Mouse (Mus musculus): ENCODE measurements around the gene Traip. TPM values are rescaled to one million over a fixed set of nuclear protein-coding genes. Genes with fewer than 3 reads are reported as not detected.

Traip gene
- polyA plus RNA-seq, 1 experiment from 2014 or later: 15.0 TPM

DNA sequence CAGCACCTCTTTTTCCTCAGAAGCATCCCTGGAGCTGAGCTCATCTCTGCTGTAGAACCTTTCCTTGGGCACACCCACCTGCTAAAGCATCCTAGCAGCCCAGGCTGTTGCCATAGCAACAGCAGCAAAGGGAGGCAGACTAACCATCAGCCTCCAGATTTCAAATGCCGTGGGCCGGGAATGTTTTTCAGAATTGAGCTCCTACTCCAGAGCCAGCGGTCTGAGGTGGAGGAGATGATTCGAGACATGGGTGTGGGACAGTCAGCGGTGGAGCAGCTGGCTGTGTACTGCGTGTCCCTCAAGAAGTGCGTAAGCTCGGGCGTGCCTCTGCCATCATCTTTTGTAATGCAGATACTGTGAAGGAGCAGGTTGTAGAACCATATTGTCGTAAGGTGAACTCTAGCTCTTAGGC lies 11.4 kb downstream of the Traip start:
- ATAC-seq: peak; percentile 59
- 65% methylated on average over 10 of the region's 10 CpGs for WGBS
- Histone ChIP-seq H3K4me2 (replicated peaks) (peak overlapping the region; percentile 36), H3K36me3 (peaks cover 11% of the 10 kb centered on the region; the same call in 1 of the 2 replicates), H3K9me3 (no peaks in the 10 kb centered on the region), H3K27me3 (no peaks in the 10 kb centered on the region), H3K4me1 (replicated peaks) (peaks cover 26% of the 10 kb centered on the region), H3K4me3 (replicated peaks) (no peak overlapping the region), H3K9ac (replicated peaks) (peak overlapping the region; percentile 24; the same call in 1 of the 2 replicates), H3K27ac (peak overlapping the region; percentile 83)

DNA sequence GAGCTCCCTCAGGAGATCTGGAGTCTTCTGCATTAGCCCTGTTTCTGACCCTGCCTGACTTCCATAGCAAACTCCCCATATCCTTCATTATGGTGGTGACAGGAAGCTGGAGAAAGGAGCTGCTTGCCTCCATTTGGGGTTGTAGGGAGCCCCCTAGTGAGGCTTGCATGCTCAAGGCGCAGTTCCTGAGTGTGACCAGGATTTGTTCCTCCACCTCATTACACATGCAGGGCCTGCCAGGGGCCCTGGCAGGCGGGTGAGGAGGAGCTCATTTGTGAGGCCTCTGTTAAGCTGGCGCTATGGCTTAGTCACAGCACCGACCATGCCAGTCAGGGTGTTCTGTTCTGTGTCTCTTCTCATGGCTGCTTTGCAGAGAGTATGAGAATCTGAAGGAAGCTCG lies 11.9 kb downstream of the Traip start:
- H3K4me3 ChIP-seq (replicated peaks): no peak overlapping the region
- peak overlapping the region; percentile 24; the same call in 1 of the 2 replicates for H3K9ac ChIP-seq (replicated peaks)
- H3K27ac ChIP-seq: peak overlapping the region; percentile 83
- H3K4me2 ChIP-seq (replicated peaks): peak overlapping the region; percentile 36
- 0 out of 2 replicates have a peak, but pooled peaks have one; percentile 21 for ATAC-seq
- H3K36me3 ChIP-seq: peaks cover 11% of the 10 kb centered on the region; the same call in 1 of the 2 replicates
- no peaks in the 10 kb centered on the region for H3K9me3 ChIP-seq
- peaks cover 26% of the 10 kb centered on the region for H3K4me1 ChIP-seq (replicated peaks)
- WGBS: 40% methylated on average over 5 of the region's 5 CpGs
- no peaks in the 10 kb centered on the region for H3K27me3 ChIP-seq

DNA sequence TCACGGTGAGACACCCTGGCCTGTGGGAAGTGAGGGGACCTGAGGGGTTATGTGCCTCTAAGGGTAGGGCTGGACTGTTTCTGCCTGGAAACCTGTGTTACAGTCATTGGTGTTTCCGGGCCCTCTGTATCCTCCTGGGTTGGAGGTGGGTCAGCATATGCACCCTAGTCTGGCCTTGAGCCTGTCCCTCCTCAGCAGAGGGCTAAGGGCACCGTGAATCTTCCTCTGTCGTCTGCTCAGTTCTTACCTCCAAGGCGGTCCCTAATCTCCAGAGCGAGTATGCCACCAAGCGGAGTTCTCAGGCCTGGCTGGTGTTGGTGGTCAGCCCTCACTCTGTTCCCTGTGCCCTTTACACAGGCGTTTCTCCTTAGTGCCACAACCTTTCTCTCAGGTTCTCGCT lies 13.0 kb downstream of the Traip start:
- ATAC-seq: no peak
- 92% methylated on average over 9 of the region's 9 CpGs for WGBS
- no peak overlapping the region for H3K27ac ChIP-seq
- H3K9me3 ChIP-seq: no peaks in the 10 kb centered on the region
- H3K27me3 ChIP-seq: no peaks in the 10 kb centered on the region
- H3K4me1 ChIP-seq (replicated peaks): peaks cover 23% of the 10 kb centered on the region
- no peak overlapping the region for H3K9ac ChIP-seq (replicated peaks)
- H3K36me3 ChIP-seq: peaks cover 11% of the 10 kb centered on the region; the same call in 1 of the 2 replicates
- no peak overlapping the region for H3K4me3 ChIP-seq (replicated peaks)
- no peak overlapping the region for H3K4me2 ChIP-seq (replicated peaks)

DNA sequence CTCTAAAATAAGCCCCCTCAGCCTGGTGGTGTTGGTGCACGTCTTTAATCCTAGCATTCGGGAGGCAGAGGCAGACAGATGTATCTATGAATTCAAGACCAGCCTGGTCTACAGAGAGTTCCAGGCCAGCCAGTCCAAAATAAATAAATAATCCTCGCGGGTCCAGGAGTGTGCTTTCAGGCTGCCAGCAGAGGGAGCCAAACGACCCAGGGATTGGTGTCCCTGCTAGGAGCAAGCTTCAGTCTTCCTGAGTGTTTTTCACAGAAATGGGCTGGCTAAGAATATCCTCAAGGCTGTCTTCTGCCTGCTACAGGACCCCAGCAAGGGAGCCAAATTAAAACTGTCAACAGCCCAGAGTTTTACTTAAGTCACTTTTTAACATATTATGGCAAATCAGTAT lies 13.8 kb downstream of the Traip start:
- peaks cover 23% of the 10 kb centered on the region for H3K4me1 ChIP-seq (replicated peaks)
- no peak overlapping the region for H3K4me3 ChIP-seq (replicated peaks)
- 28% methylated on average over 5 of the region's 5 CpGs for whole genome bisulfite sequencing
- no peak overlapping the region for H3K9ac ChIP-seq (replicated peaks)
- H3K36me3 ChIP-seq: peaks cover 14% of the 10 kb centered on the region
- peak; percentile 49; the same call in 1 of the 2 replicates for ATAC-seq
- no peak overlapping the region for H3K27ac ChIP-seq
- no peaks in the 10 kb centered on the region for H3K9me3 ChIP-seq
- no peak overlapping the region for H3K4me2 ChIP-seq (replicated peaks)
- no peaks in the 10 kb centered on the region for H3K27me3 ChIP-seq

DNA sequence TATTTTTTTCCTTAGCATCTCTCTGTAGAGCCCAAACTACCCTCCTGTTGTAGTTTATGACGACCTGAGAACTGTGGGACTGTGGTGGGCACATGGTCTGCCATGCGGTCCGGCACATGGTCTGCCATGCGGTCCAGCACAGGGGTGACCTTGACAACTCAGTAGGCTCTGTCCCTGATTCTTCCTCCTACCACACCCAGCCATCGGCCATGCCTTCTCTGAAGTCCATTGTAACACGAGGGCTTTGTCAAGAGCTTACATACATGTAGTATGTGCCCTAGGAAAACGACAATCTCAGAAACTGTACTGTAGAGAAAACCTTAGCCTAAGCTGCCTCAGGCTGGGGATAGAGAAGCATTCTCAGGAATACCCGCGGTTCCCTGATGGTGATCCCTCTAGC lies 14.7 kb downstream of the Traip start:
- Histone ChIP-seq H3K9ac (replicated peaks) (no peak overlapping the region), H3K27me3 (no peaks in the 10 kb centered on the region), H3K4me3 (replicated peaks) (no peak overlapping the region), H3K36me3 (peaks cover 17% of the 10 kb centered on the region), H3K4me2 (replicated peaks) (no peak overlapping the region), H3K4me1 (replicated peaks) (peaks cover 23% of the 10 kb centered on the region), H3K9me3 (no peaks in the 10 kb centered on the region), H3K27ac (no peak overlapping the region)
- WGBS: 93% methylated on average over 9 of the region's 9 CpGs
- ATAC-seq: no peak

DNA sequence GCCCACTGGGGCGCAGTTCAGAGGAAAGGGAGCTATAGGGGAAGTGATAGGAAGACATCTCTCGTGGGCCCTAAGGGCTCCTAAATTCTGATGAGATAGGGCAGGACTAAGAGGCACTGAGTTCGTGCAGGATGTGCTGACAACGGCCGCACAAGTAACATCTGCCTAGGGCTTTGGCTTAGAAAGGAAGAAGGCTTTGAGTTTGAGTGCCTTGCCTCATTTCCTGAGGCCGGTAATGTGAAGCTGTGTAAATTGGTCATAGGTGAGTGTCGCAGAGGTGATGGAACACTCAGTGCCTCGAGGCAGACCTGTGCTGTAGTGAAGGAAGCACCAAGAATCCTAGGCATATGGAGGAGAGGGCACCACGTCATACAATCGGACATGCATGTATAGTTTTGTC lies 16.7 kb downstream of the Traip start:
- peaks cover 25% of the 10 kb centered on the region for H3K36me3 ChIP-seq
- ATAC-seq: no peak
- no peak overlapping the region for H3K4me3 ChIP-seq (replicated peaks)

DNA sequence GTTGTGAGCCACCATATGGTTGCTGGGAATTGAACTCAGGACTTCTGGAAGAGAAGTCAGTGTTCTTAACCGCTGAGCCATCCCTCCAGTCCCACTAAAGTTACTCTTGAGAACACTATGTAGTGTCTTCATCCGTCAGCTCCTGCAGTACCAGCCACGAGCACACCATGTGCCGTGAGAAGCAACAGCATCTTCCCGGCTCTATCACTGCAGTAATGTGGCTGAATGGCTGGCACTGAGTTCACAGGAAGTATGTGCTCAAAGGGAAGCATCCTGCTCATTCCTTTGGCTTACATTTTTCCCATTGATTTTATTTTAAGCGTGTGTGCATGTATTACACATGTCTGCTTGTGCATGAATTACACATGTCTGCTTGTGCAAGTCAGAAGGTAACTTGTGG lies 17.5 kb downstream of the Traip start:
- H3K36me3 ChIP-seq: peaks cover 22% of the 10 kb centered on the region
- H3K9ac ChIP-seq (replicated peaks): no peak overlapping the region
- no peaks in the 10 kb centered on the region for H3K4me1 ChIP-seq (replicated peaks)
- no peak overlapping the region for H3K4me3 ChIP-seq (replicated peaks)
- no peak for ATAC-seq
- 87% methylated on average over 6 of the region's 6 CpGs for WGBS
- no peaks in the 10 kb centered on the region for H3K27me3 ChIP-seq
- no peak overlapping the region for H3K4me2 ChIP-seq (replicated peaks)
- no peak overlapping the region for H3K27ac ChIP-seq
- H3K9me3 ChIP-seq: no peaks in the 10 kb centered on the region

More for the DNA sequence above, 16.7 kb downstream of the Traip start:
- Histone ChIP-seq H3K27me3 (no peaks in the 10 kb centered on the region), H3K9me3 (no peaks in the 10 kb centered on the region), H3K4me2 (replicated peaks) (no peak overlapping the region), H3K4me1 (replicated peaks) (peaks cover 7% of the 10 kb centered on the region), H3K27ac (no peak overlapping the region), H3K9ac (replicated peaks) (no peak overlapping the region)
- 93% methylated on average over 10 of the region's 10 CpGs for WGBS

DNA sequence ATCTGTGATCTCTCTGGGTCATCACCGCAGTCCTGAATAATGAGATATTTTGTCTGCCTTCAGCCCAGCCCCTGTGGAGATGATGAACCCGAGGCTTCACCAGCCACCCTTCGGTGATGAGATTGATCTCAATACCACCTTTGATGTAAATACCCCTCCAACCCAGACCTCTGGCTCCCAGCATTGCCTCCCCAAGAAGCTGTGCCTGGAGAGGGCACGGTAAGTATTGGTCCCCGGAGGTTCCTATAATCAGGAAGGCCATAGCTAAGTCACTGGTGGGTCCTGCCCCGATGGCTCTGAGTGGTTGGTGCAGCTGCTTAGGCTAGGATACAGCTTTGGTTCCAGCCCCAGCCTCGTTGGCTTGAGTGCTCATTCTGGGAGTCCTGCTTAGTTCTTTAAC lies 18.6 kb downstream of the Traip start:
- no peak for ATAC-seq
- Histone ChIP-seq H3K9ac (replicated peaks) (no peak overlapping the region), H3K36me3 (peaks cover 22% of the 10 kb centered on the region), H3K9me3 (no peaks in the 10 kb centered on the region), H3K27ac (no peak overlapping the region), H3K4me2 (replicated peaks) (no peak overlapping the region), H3K4me3 (replicated peaks) (no peak overlapping the region), H3K4me1 (replicated peaks) (no peaks in the 10 kb centered on the region), H3K27me3 (no peaks in the 10 kb centered on the region)
- 95% methylated on average over 7 of the region's 7 CpGs for WGBS

DNA sequence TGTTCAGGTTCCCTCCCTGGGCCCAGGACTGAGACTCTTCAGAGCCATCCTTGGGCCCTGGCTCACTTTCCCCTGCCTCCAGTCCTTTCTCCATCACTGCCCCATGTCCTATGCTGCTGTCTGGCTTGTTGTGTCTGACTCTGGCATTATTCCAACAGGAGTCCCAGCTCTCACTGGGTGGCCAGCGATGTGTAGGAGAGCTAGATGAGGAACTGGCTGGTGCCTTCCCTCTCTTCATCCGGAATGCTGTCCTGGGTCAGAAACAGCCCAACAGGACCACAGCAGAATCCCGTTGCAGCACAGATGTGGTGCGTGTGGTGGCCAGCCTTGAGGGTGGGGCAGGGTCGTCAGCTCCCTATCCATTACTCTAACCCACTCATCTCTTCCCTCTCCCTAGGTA lies 20.4 kb downstream of the Traip start:
- 94% methylated on average over 5 of the region's 5 CpGs for WGBS
- peaks cover 22% of the 10 kb centered on the region for H3K36me3 ChIP-seq
- ATAC-seq: no peak

DNA sequence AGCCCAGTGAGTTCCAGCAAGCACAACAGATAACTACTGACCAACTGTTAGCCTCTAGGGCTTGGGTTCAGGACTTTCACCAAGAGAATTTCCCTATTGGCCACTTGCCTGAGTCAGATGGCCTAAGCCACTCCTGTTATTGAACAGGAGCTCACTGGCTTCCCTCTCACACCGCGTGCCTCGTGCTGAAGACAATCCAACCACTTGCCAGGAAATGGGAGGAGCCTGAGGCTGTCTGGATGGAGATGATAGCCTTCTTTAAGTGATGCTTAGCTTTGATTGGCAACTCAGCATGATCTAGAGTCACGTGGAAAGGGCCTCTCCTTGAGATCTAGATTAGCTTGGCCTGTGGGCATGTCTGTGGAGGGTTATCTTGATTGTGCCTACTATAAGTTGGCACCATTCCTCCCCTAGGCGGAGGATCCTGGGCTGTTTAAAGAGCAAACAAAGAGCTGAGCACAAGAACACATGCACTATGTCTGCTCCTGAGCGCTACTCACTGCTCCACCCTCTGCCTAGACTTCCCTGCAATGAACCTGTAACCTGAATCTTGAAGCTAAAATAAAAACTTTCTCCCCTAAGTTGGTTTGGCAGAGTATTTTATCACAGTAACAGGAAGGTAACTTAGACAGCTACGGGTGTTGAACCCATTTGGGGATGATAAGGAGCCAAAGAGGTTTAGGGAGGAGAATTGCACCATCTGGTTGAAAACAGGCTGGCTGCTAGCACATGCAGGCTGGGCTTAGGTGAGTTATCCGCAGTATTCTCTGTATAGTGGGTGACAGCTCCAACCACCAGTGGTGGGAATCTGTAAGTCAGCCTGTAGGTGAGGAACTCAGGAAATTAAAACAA lies 22.0 kb downstream of the Traip start:
- no peak overlapping the region for H3K4me2 ChIP-seq (replicated peaks)
- no peak overlapping the region for H3K9ac ChIP-seq (replicated peaks)
- ATAC-seq: no peak
- no peak overlapping the region for H3K27ac ChIP-seq
- H3K9me3 ChIP-seq: no peaks in the 10 kb centered on the region
- no peaks in the 10 kb centered on the region for H3K27me3 ChIP-seq
- peaks cover 22% of the 10 kb centered on the region for H3K36me3 ChIP-seq
- no peaks in the 10 kb centered on the region for H3K4me1 ChIP-seq (replicated peaks)
- H3K4me3 ChIP-seq (replicated peaks): no peak overlapping the region
- WGBS: 85% methylated on average over 8 of the region's 8 CpGs

More for the DNA sequence above, 20.4 kb downstream of the Traip start:
- no peak overlapping the region for H3K4me2 ChIP-seq (replicated peaks)
- no peak overlapping the region for H3K9ac ChIP-seq (replicated peaks)
- H3K4me1 ChIP-seq (replicated peaks): no peaks in the 10 kb centered on the region
- no peaks in the 10 kb centered on the region for H3K27me3 ChIP-seq
- no peak overlapping the region for H3K27ac ChIP-seq
- no peaks in the 10 kb centered on the region for H3K9me3 ChIP-seq
- no peak overlapping the region for H3K4me3 ChIP-seq (replicated peaks)

DNA sequence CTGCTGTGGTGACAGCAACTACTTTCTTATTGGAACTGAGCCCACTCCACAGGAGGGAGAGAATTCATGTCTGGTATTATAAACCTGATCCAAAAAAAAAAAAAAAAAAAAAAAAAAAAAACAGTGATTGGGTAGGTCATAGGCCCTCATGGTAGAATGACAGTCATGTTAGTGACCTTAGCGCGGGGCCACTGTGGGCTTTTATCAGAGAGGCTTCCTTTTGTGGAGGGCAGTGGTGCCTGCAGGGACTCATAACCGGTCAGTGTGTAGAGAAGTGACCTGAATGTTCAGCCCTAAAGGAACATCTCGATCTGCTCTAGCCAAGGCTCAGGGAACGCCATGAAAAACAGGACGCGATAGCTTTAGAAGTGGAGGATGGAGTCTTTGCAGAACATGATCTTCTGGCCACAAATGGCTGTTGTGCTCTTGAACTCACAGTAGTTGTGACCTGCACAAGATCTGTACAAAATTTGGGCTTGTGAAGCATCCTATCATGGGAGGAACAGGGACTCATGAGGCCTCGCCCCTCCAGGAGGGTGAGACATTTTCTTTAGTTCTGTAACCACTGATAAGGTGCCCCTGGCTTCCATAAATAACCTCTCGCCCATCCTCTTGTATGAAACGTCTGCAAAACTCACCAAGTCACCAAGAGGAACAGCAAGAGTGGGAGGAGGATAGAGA lies 24.7 kb downstream of the Traip start:
- H3K9ac ChIP-seq (replicated peaks): no peak overlapping the region
- no peaks in the 10 kb centered on the region for H3K4me1 ChIP-seq (replicated peaks)
- H3K27me3 ChIP-seq: no peaks in the 10 kb centered on the region
- 86% methylated on average over 10 of the region's 10 CpGs for WGBS
- no peak overlapping the region for H3K27ac ChIP-seq
- no peak for ATAC-seq
- no peak overlapping the region for H3K4me3 ChIP-seq (replicated peaks)
- H3K4me2 ChIP-seq (replicated peaks): no peak overlapping the region
- peaks cover 11% of the 10 kb centered on the region; the same call in 1 of the 2 replicates for H3K36me3 ChIP-seq
- no peaks in the 10 kb centered on the region for H3K9me3 ChIP-seq
